ENCODE assay signal across 7 mouse cellular contexts in the genomic region with DNA sequence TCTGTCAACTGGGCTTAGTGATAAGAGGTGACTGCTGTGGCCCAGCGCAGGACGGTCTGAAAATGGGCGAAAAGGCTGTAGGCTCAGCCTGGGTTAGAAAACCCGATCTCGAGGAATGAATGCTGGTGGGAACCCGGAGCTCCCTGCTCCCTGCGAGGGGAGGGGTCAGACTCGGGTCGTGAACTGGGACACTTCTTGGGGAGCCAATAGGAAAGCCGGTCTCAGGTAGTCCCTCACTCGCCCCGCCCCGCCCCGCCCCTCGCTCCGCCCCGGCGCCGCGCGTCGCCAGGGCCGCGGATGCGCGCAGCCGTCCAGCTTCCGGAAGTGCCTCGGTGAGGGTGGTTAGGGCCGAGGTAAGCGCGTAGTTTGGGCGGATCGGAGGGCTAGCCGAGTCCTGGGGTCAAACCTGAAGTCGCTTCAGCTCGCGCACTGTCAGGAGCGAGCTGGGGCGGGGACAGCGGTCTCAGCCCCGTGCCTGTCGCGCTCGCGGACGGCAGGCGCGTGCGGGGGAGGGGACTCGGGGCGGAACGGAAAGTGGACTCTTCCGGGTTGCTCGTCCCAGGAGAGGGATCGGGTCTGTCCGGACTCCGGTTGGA. TPM values are rescaled to one million over a fixed set of nuclear protein-coding genes. Genes with fewer than 3 reads are reported as not detected.
DNase-seq lines count a peak whose midpoint lies in the region; ATAC-seq lines count a peak whose summit lies in the region.

TSS of gene Zkscan6 (plus strand) at position 267 of the 596 bp plus-strand sequence.

- H3K36me3 ChIP-seq in embryonic facial prominence, embryonic 10.5 days (replicated peaks) = no peaks in the 10 kb centered on the region
- H3K36me3 ChIP-seq in limb, embryonic 11.5 days (ENCODE audit: control insufficient read depth, insufficient read depth, low read length) = no peaks in the 10 kb centered on the region
- no peaks in the 10 kb centered on the region for H3K36me3 ChIP-seq in midbrain, embryonic 14.5 days (ENCODE audit: control insufficient read depth, insufficient read depth, low read length)

- H3K9ac ChIP-seq in limb, embryonic 11.5 days (ENCODE audit: low read length) = peak within 1 kb of the TSS; percentile 83
- peak within 1 kb of the TSS; percentile 76 for H3K9ac ChIP-seq in midbrain, embryonic 14.5 days (replicated peaks; ENCODE audit: low read length)

- H3K4me1 ChIP-seq in embryonic facial prominence, embryonic 10.5 days = peaks cover 19% of the 10 kb centered on the region
- H3K4me1 ChIP-seq in limb, embryonic 11.5 days (ENCODE audit: control insufficient read depth, insufficient read depth, low read length) = no peaks in the 10 kb centered on the region
- peaks cover 11% of the 10 kb centered on the region for H3K4me1 ChIP-seq in midbrain, embryonic 14.5 days (ENCODE audit: control insufficient read depth, insufficient read depth, low read length)

- ATAC-seq in limb, embryonic 11.5 days (ENCODE audit: insufficient number of reproducible peaks, low FRiP score, low TSS enrichment, low read depth) = peak; percentile 95
- ATAC-seq in midbrain, embryonic 14.5 days (ENCODE audit: low FRiP score, low TSS enrichment) = peak; percentile 98

- H3K27ac ChIP-seq in embryonic facial prominence, embryonic 10.5 days (replicated peaks) = peak within 1 kb of the TSS; percentile 90
- H3K27ac ChIP-seq in limb, embryonic 11.5 days (replicated peaks; ENCODE audit: low read depth, low read length) = peak within 1 kb of the TSS; percentile 68
- H3K27ac ChIP-seq in midbrain, embryonic 14.5 days (replicated peaks; ENCODE audit: low read depth, low read length) = peak within 1 kb of the TSS; percentile 81

- WGBS in embryonic facial prominence, embryonic 10.5 days = under 1% methylated on average over 58 of the region's 58 CpGs
- WGBS in limb, embryonic 11.5 days = under 1% methylated on average over 49 of the region's 58 CpGs
- WGBS in midbrain, embryonic 14.5 days = under 1% methylated on average over 55 of the region's 58 CpGs

- H3K27me3 ChIP-seq in embryonic facial prominence, embryonic 10.5 days (replicated peaks; ENCODE audit: low read depth, poor library complexity, severe bottlenecking) = 0 out of 2 replicates have a peak, but pooled peaks cover 3% of the 10 kb centered on the region
- H3K27me3 ChIP-seq in limb, embryonic 11.5 days (ENCODE audit: control insufficient read depth, insufficient read depth, low read length) = no peaks in the 10 kb centered on the region
- H3K27me3 ChIP-seq in midbrain, embryonic 14.5 days (ENCODE audit: control insufficient read depth, insufficient read depth, low read length) = no peaks in the 10 kb centered on the region

- DNase-seq in adrenal gland, postnatal 10 days = peak; percentile 93
- DNase-seq in embryonic facial prominence, embryonic 10.5 days (ENCODE audit: low spot score) = peak; percentile 96
- peak; percentile 99 for DNase-seq in heart, adult 11 months
- peak; percentile 86 for DNase-seq in kidney, adult 18-20 months
- peak; percentile 93 for DNase-seq in limb, embryonic 11.5 days (ENCODE audit: low spot score)
- peak; percentile 93 for DNase-seq in midbrain, embryonic 14.5 days
- DNase-seq in spleen, adult 18-20 months = peak; percentile 77 to 78

- H3K4me2 ChIP-seq in limb, embryonic 11.5 days (ENCODE audit: low read depth, severe bottlenecking) = peak within 1 kb of the TSS; percentile 69
- H3K4me2 ChIP-seq in midbrain, embryonic 14.5 days (ENCODE audit: low read length) = peak within 1 kb of the TSS; percentile 90

- peak within 1 kb of the TSS; percentile 82 for H3K4me3 ChIP-seq in embryonic facial prominence, embryonic 10.5 days
- peak within 1 kb of the TSS; percentile 83 for H3K4me3 ChIP-seq in limb, embryonic 11.5 days (ENCODE audit: low read depth, low read length)
- peak within 1 kb of the TSS; percentile 77 for H3K4me3 ChIP-seq in midbrain, embryonic 14.5 days (replicated peaks; ENCODE audit: low read depth, low read length)

- no peaks in the 10 kb centered on the region for H3K9me3 ChIP-seq in embryonic facial prominence, embryonic 10.5 days
- H3K9me3 ChIP-seq in limb, embryonic 11.5 days (ENCODE audit: control insufficient read depth, low read length) = no peaks in the 10 kb centered on the region
- no peaks in the 10 kb centered on the region for H3K9me3 ChIP-seq in midbrain, embryonic 14.5 days (ENCODE audit: control insufficient read depth, low read length)

RNA-seq across cellular contexts. Expression of gene Zkscan6, which starts in this region (rescaled TPM):
- 10 to 100 TPM; 10.8 to 12.9 TPM for total RNA-seq in adrenal gland, postnatal 10 days (2021)
- polyA plus RNA-seq in embryonic facial prominence, embryonic 10.5 days (2016; fragmentation: Nextera tagmentation; extraction: Ambion mirVana) = 10.8 and 12.3 TPM in 2 replicates
- polyA plus RNA-seq in limb, embryonic 11.5 days (2014; fragmentation: Nextera tagmentation; extraction: Ambion mirVana) = 9.7 and 10.1 TPM in 2 replicates
- 14.4 and 19.2 TPM in 2 replicates for polyA plus RNA-seq in midbrain, embryonic 14.5 days (2014; fragmentation: Nextera tagmentation; extraction: Ambion mirVana)

Comparison
In these comparisons a context has a peak if more than half of its experiments do, and no peak if none do; other contexts are left out.
1. Peak in every context shown above with its lines: DNase-seq, ATAC-seq, H3K4me3 ChIP-seq and H3K27ac ChIP-seq.